Mouse (Mus musculus) embryonic facial prominence, embryonic 14.5 days (tissue): ENCODE measurements around the gene Gfer. TPM values are rescaled to one million over a fixed set of nuclear protein-coding genes. Genes with fewer than 3 reads are reported as not detected.

Experiments
- ATAC-seq: fragments of 200-750 bp; cut with Nextera tagmentation; 2 replicates; pipeline ENCODE4 v1.8.0; 2017; ENCODE audit warnings: low read depth, moderate number of reproducible peaks, moderate TSS enrichment
- DNase-seq: peaks from one replicate; pipeline ENCODE4 v3.0.0-alpha.2; 2015; ENCODE audit warnings: low spot score
- H3K27ac ChIP-seq: fragments of 300-500 bp; sonication (generic); replicated peaks from 2 replicates; pipeline ENCODE4 v1.5.1; 2014; ENCODE audit warnings: low read depth, mild to moderate bottlenecking, low read length, moderate library complexity
- H3K27me3 ChIP-seq: fragments of 300-500 bp; sonication (generic); replicated peaks from 2 replicates; pipeline ENCODE4 v1.6.1; 2014; ENCODE audit warnings: low read length; ENCODE audit not compliant: control insufficient read depth, insufficient read depth
- H3K36me3 ChIP-seq: fragments of 300-500 bp; sonication (generic); 2 replicates; pipeline ENCODE4 v1.6.1; 2014; ENCODE audit warnings: low read length, mixed read lengths; ENCODE audit not compliant: control insufficient read depth, insufficient read depth
- H3K4me1 ChIP-seq: fragments of 300-500 bp; sonication (generic); 2 replicates; pipeline ENCODE4 v1.6.1; 2014; ENCODE audit warnings: antibody characterized with exemption, low read length; ENCODE audit not compliant: control insufficient read depth, insufficient read depth
- H3K4me2 ChIP-seq: fragments of 300-500 bp; sonication (generic); 2 replicates; pipeline ENCODE4 v1.6.1; 2014; ENCODE audit warnings: low read depth, mild to moderate bottlenecking, low read length, moderate library complexity, mixed read lengths
- H3K4me3 ChIP-seq: fragments of 300-500 bp; sonication (generic); 2 replicates; pipeline ENCODE4 v1.5.1; 2014; ENCODE audit warnings: low read depth, mild to moderate bottlenecking, low read length
- H3K9ac ChIP-seq: fragments of 300-500 bp; sonication (generic); 2 replicates; pipeline ENCODE4 v1.6.1; 2014; ENCODE audit warnings: low read depth, mild to moderate bottlenecking, low read length, moderate library complexity, mixed read lengths
- H3K9me3 ChIP-seq: fragments of 300-500 bp; sonication (generic); 2 replicates; pipeline ENCODE4 v1.6.1; 2016; ENCODE audit warnings: low read length; ENCODE audit not compliant: control insufficient read depth
- WGBS: fragments of 180-500 bp; shearing (Covaris S2); extraction: QIAGEN DNeasy Blood & Tissue Kit; methylation state at CpG from one replicate; pipeline ENCODE4 v1.1.7; 2014; 5-methylcytosine and 5-hydroxymethylcytosine counted together
- polyA plus RNA-seq: library from polyadenylated mRNA; unstranded; fragments of >200 nt; fragmentation: Nextera tagmentation; extraction: Ambion mirVana; gene quantifications from 2 replicates; pipeline ENCODE4 v1.2.1, GENCODE M21; 2014

Gfer gene
- polyA plus RNA-seq, 1 experiment from 2014 or later = 41.9 TPM

DNA sequence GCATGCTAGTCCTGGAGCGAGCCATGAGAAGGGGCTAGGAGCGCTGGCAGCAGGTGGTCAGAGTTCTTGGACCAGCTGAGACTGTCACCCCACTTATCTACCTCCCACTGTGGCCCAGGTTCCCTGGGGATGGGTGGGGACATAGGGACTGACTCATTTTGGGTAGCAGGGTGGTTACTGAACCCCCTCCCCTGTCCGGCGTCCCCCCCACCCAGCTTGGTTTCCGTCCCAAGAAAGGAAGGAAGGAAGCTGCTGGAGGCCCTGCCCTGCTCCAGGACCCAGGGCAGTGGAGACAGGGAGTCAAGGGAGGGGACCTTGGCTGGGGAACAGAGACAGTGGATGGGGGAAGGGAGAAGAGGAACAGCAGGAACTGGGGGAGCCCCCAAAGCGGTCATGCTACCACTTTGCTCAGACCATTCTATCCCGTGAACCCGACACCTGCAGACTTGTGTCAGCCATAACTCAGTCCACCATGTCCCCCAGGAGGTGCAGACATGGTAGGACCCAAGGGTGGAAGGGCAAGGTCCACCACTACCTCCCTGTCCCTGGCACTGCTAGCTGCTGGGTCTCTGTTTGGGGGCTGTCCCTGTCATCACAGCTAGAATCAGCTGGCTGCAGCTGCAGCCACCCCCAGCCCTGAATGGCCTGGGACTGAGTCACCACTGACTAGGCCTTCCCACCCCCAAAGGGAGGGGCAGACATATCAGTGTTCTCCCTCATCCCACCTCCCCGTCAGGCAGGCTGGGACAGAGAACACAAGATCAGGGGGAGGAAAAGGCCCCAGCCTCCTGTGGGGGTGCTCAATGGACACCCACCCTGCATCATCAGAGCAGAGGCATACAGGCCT, 50.9 kb downstream of the Gfer start:
- peak overlapping the region; percentile 11; the same call in 1 of the 2 replicates for H3K4me2 ChIP-seq
- peaks cover 19% of the 10 kb centered on the region for H3K36me3 ChIP-seq
- no peaks in the 10 kb centered on the region for H3K9me3 ChIP-seq
- 84% methylated on average over 8 of the region's 9 CpGs for WGBS
- H3K27me3 ChIP-seq = no peaks in the 10 kb centered on the region
- H3K9ac ChIP-seq = peak overlapping the region; percentile 11; the same call in 1 of the 2 replicates
- no peak for DNase-seq
- peak overlapping the region; percentile 19 for H3K27ac ChIP-seq
- no peak for ATAC-seq
- no peak overlapping the region for H3K4me3 ChIP-seq
- peaks cover 25% of the 10 kb centered on the region for H3K4me1 ChIP-seq

DNA sequence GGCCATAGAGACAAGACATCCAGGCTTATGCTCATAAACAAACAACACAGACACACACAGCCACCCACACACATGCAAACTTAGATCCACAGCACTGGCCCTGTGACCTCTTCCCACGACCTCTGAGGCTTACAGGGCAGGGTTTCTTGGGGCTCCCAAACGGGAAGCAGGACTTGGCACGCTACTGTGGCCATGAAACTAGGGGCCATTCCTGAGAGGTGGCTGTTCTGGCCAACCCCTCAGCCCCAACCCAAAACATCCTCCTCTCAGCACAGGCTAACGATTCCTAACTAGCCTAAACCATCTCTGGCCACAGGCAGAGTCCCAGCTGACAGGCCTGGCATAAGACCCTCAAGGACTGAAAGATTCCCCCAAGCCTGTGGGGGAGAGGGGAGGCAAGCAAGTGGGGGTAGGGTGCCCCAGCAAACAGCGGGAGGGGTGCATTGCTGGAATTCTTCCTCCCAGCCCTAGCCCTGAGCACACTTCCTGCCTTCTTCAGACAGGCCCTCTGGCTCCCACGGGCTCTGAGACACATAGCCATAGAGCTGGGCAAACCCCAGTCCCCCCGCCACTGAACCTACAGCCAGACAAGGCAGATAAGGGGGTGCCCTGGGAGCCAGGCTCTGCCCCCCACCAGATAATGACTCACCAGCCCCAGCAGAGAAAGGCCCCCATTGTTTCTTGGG, 51.8 kb downstream of the Gfer start:
- no peaks in the 10 kb centered on the region for H3K27me3 ChIP-seq
- ATAC-seq (no peak), DNase-seq (no peak)
- peak overlapping the region; percentile 11; the same call in 1 of the 2 replicates for H3K9ac ChIP-seq
- peak overlapping the region; percentile 11; the same call in 1 of the 2 replicates for H3K4me2 ChIP-seq
- no peak overlapping the region for H3K4me3 ChIP-seq
- peak overlapping the region; percentile 19 for H3K27ac ChIP-seq
- no peaks in the 10 kb centered on the region for H3K9me3 ChIP-seq
- peaks cover 32% of the 10 kb centered on the region for H3K4me1 ChIP-seq
- H3K36me3 ChIP-seq = peaks cover 22% of the 10 kb centered on the region
- WGBS = 27% methylated on average over 7 of the region's 7 CpGs

Other genes starting within 250 kb of the Gfer start
- gene E4f1, start 225.8 kb downstream of the Gfer start, polyA plus RNA-seq = 13.3 and 18.6 TPM in 2 replicates
- gene Pgp, start 225.8 kb downstream of the Gfer start, polyA plus RNA-seq = 57.7 and 58.5 TPM in 2 replicates
- 1.5 and 2.0 TPM in 2 replicates for gene Bricd5, start 222.3 kb downstream of the Gfer start, polyA plus RNA-seq
- gene Mlst8, start 217.1 kb downstream of the Gfer start, polyA plus RNA-seq = 21.7 and 23.7 TPM in 2 replicates
- 2.9 and 3.7 TPM in 2 replicates for gene Caskin1, start 207.6 kb downstream of the Gfer start, polyA plus RNA-seq
- gene Traf7, start 168.2 kb downstream of the Gfer start, polyA plus RNA-seq = 78.9 and 86.3 TPM in 2 replicates
- 2.8 and 2.9 TPM in 2 replicates for gene Rab26, start 161.9 kb downstream of the Gfer start, polyA plus RNA-seq
- 37.9 and 40.1 TPM in 2 replicates for gene Pkd1, start 146.3 kb downstream of the Gfer start, polyA plus RNA-seq
- gene Tsc2, start 63.5 kb downstream of the Gfer start, polyA plus RNA-seq = 60.8 and 71.2 TPM in 2 replicates
- gene Nthl1, start 63.5 kb downstream of the Gfer start, polyA plus RNA-seq = 16.8 and 19.1 TPM in 2 replicates
- gene Slc9a3r2, start 45.8 kb downstream of the Gfer start, polyA plus RNA-seq = 56.7 and 57.7 TPM in 2 replicates
- 0.82 and 1.4 TPM in 2 replicates for gene Npw, start 37.7 kb downstream of the Gfer start, polyA plus RNA-seq
- gene Zfp598, start 26.5 kb downstream of the Gfer start, polyA plus RNA-seq = 23.7 and 25.2 TPM in 2 replicates
- gene Syngr3, start 6.2 kb downstream of the Gfer start, polyA plus RNA-seq = 7.7 and 8.2 TPM in 2 replicates
- 3.7 and 5.3 TPM in 2 replicates for gene Noxo1, start 78 bp upstream of the Gfer start, polyA plus RNA-seq
- gene Tbl3, start 11.5 kb upstream of the Gfer start, polyA plus RNA-seq = 50.1 and 67.2 TPM in 2 replicates
- 0.17 TPM in 1 of 2 replicates, not detected in the other for gene Rnf151, start 21.9 kb upstream of the Gfer start, polyA plus RNA-seq
- 1,571 and 1,579 TPM in 2 replicates for gene Rps2, start 22.0 kb upstream of the Gfer start, polyA plus RNA-seq
- gene Ndufb10, start 28.3 kb upstream of the Gfer start, polyA plus RNA-seq = 233 and 267 TPM in 2 replicates
- gene Rpl3l, start 31.7 kb upstream of the Gfer start, polyA plus RNA-seq = 0.39 TPM in 1 of 2 replicates, not detected in the other
- 28.7 and 30.3 TPM in 2 replicates for gene Msrb1, start 40.5 kb upstream of the Gfer start, polyA plus RNA-seq
- 10.1 and 11.7 TPM in 2 replicates for gene Hs3st6, start 56.8 kb upstream of the Gfer start, polyA plus RNA-seq
- gene Meiob, start 108.1 kb upstream of the Gfer start, polyA plus RNA-seq = not detected in 2 replicates
- 40.6 and 43.3 TPM in 2 replicates for gene Hagh, start 144.0 kb upstream of the Gfer start, polyA plus RNA-seq
- gene Fahd1, start 154.2 kb upstream of the Gfer start, polyA plus RNA-seq = 16.2 and 20.0 TPM in 2 replicates
- 0.22 and 0.51 TPM in 2 replicates for gene Igfals, start 169.8 kb upstream of the Gfer start, polyA plus RNA-seq
- gene Nubp2, start 190.2 kb upstream of the Gfer start, polyA plus RNA-seq = 47.5 and 48.0 TPM in 2 replicates
- 40.8 and 41.7 TPM in 2 replicates for gene Spsb3, start 190.5 kb upstream of the Gfer start, polyA plus RNA-seq
- 23.0 and 24.9 TPM in 2 replicates for gene Eme2, start 198.9 kb upstream of the Gfer start, polyA plus RNA-seq
- 78.5 and 78.7 TPM in 2 replicates for gene Mrps34, start 199.0 kb upstream of the Gfer start, polyA plus RNA-seq
- gene Nme3, start 200.3 kb upstream of the Gfer start, polyA plus RNA-seq = 37.5 and 46.1 TPM in 2 replicates
- gene Mapk8ip3, start 240.8 kb upstream of the Gfer start, polyA plus RNA-seq = 34.6 and 37.4 TPM in 2 replicates